Mouse (Mus musculus) liver, postnatal 0 days (tissue): Measurements from ENCODE around the gene Tpcn1. TPM values are rescaled to one million over a fixed set of nuclear protein-coding genes. Genes with fewer than 3 reads are reported as not detected.
A peak's percentile ranks its signal among the peaks of the same experiment; 100 is the strongest.

ENCODE experiments used
- ATAC-seq: fragments of 200-750 bp; cut with Nextera tagmentation; 2 replicates; pipeline ENCODE4 v1.8.0; 2017; ENCODE audit warnings: mild to moderate bottlenecking, moderate library complexity
- DNase-seq: peaks from one replicate; pipeline ENCODE4 v3.0.0-alpha.2; 2016
- H3K27ac ChIP-seq: fragments of 300-500 bp; sonication (generic); 2 replicates; pipeline ENCODE4 v1.5.1; 2014; ENCODE audit warnings: antibody characterized with exemption, moderate library complexity, mild to moderate bottlenecking, low read depth
- H3K27me3 ChIP-seq: fragments of 300-500 bp; sonication (generic); 2 replicates; pipeline ENCODE4 v1.6.1; 2014; ENCODE audit warnings: low read length, control low read depth, mixed read lengths; ENCODE audit not compliant: insufficient read depth
- H3K36me3 ChIP-seq: fragments of 300-500 bp; sonication (generic); replicated peaks from 2 replicates; pipeline ENCODE4 v1.6.1; 2014; ENCODE audit warnings: mild to moderate bottlenecking, control low read depth, low read length, moderate library complexity, mixed read lengths; ENCODE audit not compliant: insufficient read depth
- H3K4me1 ChIP-seq: fragments of 300-500 bp; sonication (generic); 2 replicates; pipeline ENCODE4 v1.6.1; 2014; ENCODE audit warnings: antibody characterized with exemption, mild to moderate bottlenecking, control low read depth; ENCODE audit not compliant: insufficient read depth
- H3K4me2 ChIP-seq: fragments of 300-500 bp; sonication (generic); 2 replicates; pipeline ENCODE4 v1.6.1; 2014; ENCODE audit warnings: low read depth, mild to moderate bottlenecking, low read length, moderate library complexity, mixed read lengths
- H3K4me3 ChIP-seq: fragments of 300-500 bp; sonication (generic); 2 replicates; pipeline ENCODE4 v1.5.1; 2014; ENCODE audit warnings: low read depth, low read length
- H3K9ac ChIP-seq: fragments of 300-500 bp; sonication (generic); replicated peaks from 2 replicates; pipeline ENCODE4 v1.6.1; 2014; ENCODE audit warnings: mild to moderate bottlenecking, moderate library complexity
- H3K9me3 ChIP-seq: fragments of 300-500 bp; sonication (generic); 2 replicates; pipeline ENCODE4 v1.6.1; 2016; ENCODE audit warnings: mild to moderate bottlenecking, control low read depth, low read length, mixed read lengths
- CTCF ChIP-seq: sonication (generic); IDR thresholded peaks from 2 replicates; pipeline ENCODE4 v1.5.1; 2016; ENCODE audit warnings: antibody characterized with exemption, low read depth
- EP300 ChIP-seq: IDR thresholded peaks from 2 replicates; pipeline ENCODE4 v1.6.1; 2016; ENCODE audit warnings: antibody characterized with exemption, low read depth, mild to moderate bottlenecking
- WGBS: fragments of 180-500 bp; shearing (Covaris S2); extraction: QIAGEN DNeasy Blood & Tissue Kit; methylation state at CpG from one replicate; pipeline ENCODE4 v1.1.7; 2014; ENCODE audit not compliant: insufficient replicate concordance; 5-methylcytosine and 5-hydroxymethylcytosine counted together
- polyA plus RNA-seq: library from polyadenylated mRNA; unstranded; fragments of >200 nt; fragmentation: Nextera tagmentation; extraction: Ambion mirVana; gene quantifications from 2 replicates; pipeline ENCODE4 v1.2.1, GENCODE M21; 2015

The Tpcn1 gene
- polyA plus RNA-seq, 1 experiment from 2014 or later: 18.6 TPM

- DNase-seq: peak; percentile 54
- peak; percentile 60; the same call in 1 of the 2 replicates for TF ChIP-seq EP300
- no peak for TF ChIP-seq CTCF
- H3K4me2 ChIP-seq: peak overlapping the region; percentile 54
- H3K4me3 ChIP-seq: no peak overlapping the region
- 53% methylated on average over 15 of the region's 15 CpGs for WGBS
- no peaks in the 10 kb centered on the region for H3K27me3 ChIP-seq
- peak overlapping the region; percentile 59 for H3K9ac ChIP-seq
- H3K9me3 ChIP-seq: no peaks in the 10 kb centered on the region
- peaks cover 33% of the 10 kb centered on the region for H3K4me1 ChIP-seq
- H3K27ac ChIP-seq: peak overlapping the region; percentile 95
- peaks cover 22% of the 10 kb centered on the region for H3K36me3 ChIP-seq
- ATAC-seq: peak; percentile 61
Measured at GRCm38 (mm10) chr5:120516221-120516984, 72.1 kb downstream of the Tpcn1 start.

GRCm38 (mm10) chr5:120515451-120515850, 73.0 kb downstream of the Tpcn1 start:
- 78% methylated on average over 7 of the region's 7 CpGs for WGBS
- DNase-seq (no peak), ATAC-seq (no peak)
- Histone ChIP-seq H3K36me3 (peaks cover 14% of the 10 kb centered on the region), H3K9ac (0 out of 2 replicates have a peak overlapping the region, but pooled peaks have one; percentile 2), H3K27me3 (no peaks in the 10 kb centered on the region), H3K9me3 (no peaks in the 10 kb centered on the region), H3K4me1 (peaks cover 35% of the 10 kb centered on the region), H3K4me2 (no peak overlapping the region), H3K27ac (peak overlapping the region; percentile 95), H3K4me3 (no peak overlapping the region)
- 0 out of 2 replicates have a peak, but pooled peaks have one; percentile 9 for TF ChIP-seq CTCF
- TF ChIP-seq EP300: no peak

DNA sequence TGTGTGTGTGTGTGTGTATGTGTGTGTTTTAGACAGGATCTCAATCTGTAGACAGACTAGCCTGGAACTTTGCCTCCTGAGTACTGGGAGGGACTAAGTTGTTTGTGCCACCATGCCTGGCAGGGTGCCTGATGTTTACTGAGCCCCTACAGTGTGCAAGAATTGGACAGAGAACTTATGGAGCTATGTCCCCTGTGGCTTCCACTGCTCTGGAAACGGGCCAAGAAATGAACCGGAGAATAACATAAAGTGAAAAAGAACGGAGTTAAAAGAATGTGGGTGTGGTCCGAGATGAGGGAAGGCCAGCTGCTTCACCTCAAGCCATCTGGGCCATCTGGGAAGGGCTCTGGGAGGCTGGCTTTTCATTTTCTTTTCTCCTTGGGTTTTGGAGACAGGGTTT, 73.7 kb downstream of the Tpcn1 start:
- Histone ChIP-seq H3K4me3 (no peak overlapping the region), H3K27ac (peak overlapping the region; percentile 95), H3K4me2 (peak overlapping the region; percentile 45), H3K27me3 (no peaks in the 10 kb centered on the region), H3K4me1 (peaks cover 35% of the 10 kb centered on the region), H3K36me3 (peaks cover 8% of the 10 kb centered on the region), H3K9me3 (no peaks in the 10 kb centered on the region), H3K9ac (0 out of 2 replicates have a peak overlapping the region, but pooled peaks have one; percentile 2)
- 40% methylated on average over 4 of the region's 4 CpGs for WGBS
- DNase-seq (no peak), ATAC-seq (no peak; the same call in 1 of the 2 replicates)
- TF ChIP-seq CTCF (no peak), EP300 (no peak; the same call in 1 of the 2 replicates)

- H3K4me3 ChIP-seq: no peak overlapping the region
- no peaks in the 10 kb centered on the region for H3K9me3 ChIP-seq
- ATAC-seq (peak; percentile 71), DNase-seq (peak; percentile 54)
- peaks cover 35% of the 10 kb centered on the region for H3K4me1 ChIP-seq
- 69% methylated on average over 9 of the region's 9 CpGs for WGBS
- H3K9ac ChIP-seq: no peak overlapping the region; the same call in 1 of the 2 replicates
- H3K4me2 ChIP-seq: peak overlapping the region; percentile 68
- no peaks in the 10 kb centered on the region for H3K27me3 ChIP-seq
- peaks cover 2% of the 10 kb centered on the region for H3K36me3 ChIP-seq
- peak overlapping the region; percentile 95 for H3K27ac ChIP-seq
- no peak for TF ChIP-seq CTCF
- TF ChIP-seq EP300: peak; percentile 81
Measured at GRCm38 (mm10) chr5:120514031-120514677, 74.3 kb downstream of the Tpcn1 start.

GRCm38 (mm10) chr5:120512911-120513555, 75.4 kb downstream of the Tpcn1 start:
- H3K4me1 ChIP-seq: peaks cover 37% of the 10 kb centered on the region
- ATAC-seq (no peak), DNase-seq (no peak)
- H3K36me3 ChIP-seq: no peaks in the 10 kb centered on the region
- H3K4me3 ChIP-seq: peak overlapping the region; percentile 55
- H3K9ac ChIP-seq: peak overlapping the region; percentile 21; the same call in 1 of the 2 replicates
- H3K4me2 ChIP-seq: peak overlapping the region; percentile 68
- H3K27me3 ChIP-seq: no peaks in the 10 kb centered on the region
- 63% methylated on average over 15 of the region's 15 CpGs for WGBS
- H3K9me3 ChIP-seq: no peaks in the 10 kb centered on the region
- peak overlapping the region; percentile 95 for H3K27ac ChIP-seq
- no peak for TF ChIP-seq CTCF
- TF ChIP-seq EP300: no peak
